Mouse (Mus musculus) embryonic stem cell, embryonic (primary cell): ENCODE data around the gene Actg2.

Experiments used
- CTCF ChIA-PET, 4 experiments: fragments of 300-600 bp in 2 of 4; fragments of 350-600 bp in 2 of 4; sonication (Branson Sonifier 250); formaldehyde crosslinking; loops; one replicate each; lab custom pipeline; 2022; ENCODE audit warnings: inconsistent platforms in 2 of 4; lab: Charles Lee
- POLR2A ChIA-PET, 4 experiments: fragments of 300-600 bp in 2 of 4; fragments of 350-600 bp in 2 of 4; sonication (Branson Sonifier 250); formaldehyde crosslinking; loops; one replicate each; lab custom pipeline; 2022; ENCODE audit warnings: antibody characterized with exemption in 4 of 4, inconsistent platforms in 1 of 4; lab: Charles Lee

Actg2 gene

GRCm38 (mm10) chr6:83496753-83497710 lies 39.0 kb downstream of the Actg2 start:
- POLR2A ChIA-PET = interaction anchor here in 2 of 4 experiments (0.6 to 2.3 kb wide), 11 partner anchors 10 to 180 kb away, joined by 3 to 6 read pairs (median 3); partner anchors contain the start of gene Dguok (in 2 of the 2)
- CTCF ChIA-PET = interaction anchor here in 2 of 4 experiments (0.5 to 1.4 kb wide), 3 partner anchors 20 to 334 kb away, joined by 3 to 6 read pairs (median 3); no protein-coding TSS in a partner anchor

- ChIA-PET POLR2A (interaction anchor here in 2 of 4 experiments (1.2 to 2.3 kb wide), 5 partner anchors 11 to 122 kb away, joined by 3 to 6 read pairs (median 4); partner anchors contain the start of gene Dguok (in 2 of the 2)), CTCF (interaction anchor here in 1 of 4 experiments (0.6 kb wide), 1 partner anchor 333 kb away, joined by 3 read pairs; no protein-coding TSS in a partner anchor)
These were observed 39.9 kb downstream of the Actg2 start for GRCm38 (mm10) chr6:83496009-83496752.

- POLR2A ChIA-PET = no interaction called here
- CTCF ChIA-PET = no interaction called here
These were observed 45.4 kb downstream of the Actg2 start for GRCm38 (mm10) chr6:83490622-83491021.

- ChIA-PET POLR2A (interaction anchor here in 2 of 4 experiments (0.9 to 2.4 kb wide), 2 partner anchors 12 to 19 kb away, joined by 3 to 5 read pairs; partner anchors contain the start of gene Dguok (in 1 of the 2)), CTCF (no interaction called here)
These were observed 47.9 kb downstream of the Actg2 start for GRCm38 (mm10) chr6:83488200-83488599.

- CTCF ChIA-PET = no interaction called here
- POLR2A ChIA-PET = interaction anchor here in 1 of 4 experiments (2.4 kb wide), 1 partner anchor 20 kb away, joined by 5 read pairs; the partner anchor contains the start of gene Dguok
These were observed 48.8 kb downstream of the Actg2 start for GRCm38 (mm10) chr6:83487298-83487697.

GRCm38 (mm10) chr6:83485854-83486253 lies 50.2 kb downstream of the Actg2 start:
- ChIA-PET POLR2A (no interaction called here), CTCF (no interaction called here)

- ChIA-PET POLR2A (no interaction called here), CTCF (no interaction called here)
These were observed 52.3 kb downstream of the Actg2 start for GRCm38 (mm10) chr6:83483776-83484175.

GRCm38 (mm10) chr6:83482418-83483085 lies 53.5 kb downstream of the Actg2 start:
- CTCF ChIA-PET = no interaction called here
- POLR2A ChIA-PET = interaction anchor here in 1 of 4 experiments (0.5 kb wide), 1 partner anchor 340 kb away, joined by 4 read pairs; no protein-coding TSS in a partner anchor

- POLR2A ChIA-PET = no interaction called here
- CTCF ChIA-PET = no interaction called here
These were observed 55.9 kb downstream of the Actg2 start for GRCm38 (mm10) chr6:83480019-83480655.

- ChIA-PET CTCF (interaction anchor here in 2 of 4 experiments (0.6 to 1.3 kb wide), 4 partner anchors 14 to 378 kb away, joined by 3 to 5 read pairs (median 4); partner anchors contain the start of genes Ccdc142 (in 1 of the 2) and Gm42688 (in 1 of the 2)), POLR2A (no interaction called here)
These were observed 56.9 kb downstream of the Actg2 start for GRCm38 (mm10) chr6:83479193-83479592.

GRCm38 (mm10) chr6:83478628-83479027 lies 57.4 kb downstream of the Actg2 start:
- ChIA-PET POLR2A (interaction anchor here in 1 of 4 experiments (1.6 kb wide), 1 partner anchor 18 kb away, joined by 4 read pairs; no protein-coding TSS in a partner anchor), CTCF (interaction anchor here in 3 of 4 experiments (0.6 to 1.5 kb wide), 5 partner anchors 15 to 377 kb away, joined by 3 to 5 read pairs (median 3); partner anchors contain the start of genes Ccdc142 (in 1 of the 3), Gm42688 (in 1 of the 3) and Tex261 (in 1 of the 3))

- POLR2A ChIA-PET = interaction anchor here in 2 of 4 experiments (0.6 to 1.6 kb wide), 2 partner anchors 19 to 126 kb away, joined by 3 to 4 read pairs; no protein-coding TSS in a partner anchor
- CTCF ChIA-PET = interaction anchor here in 2 of 4 experiments (0.6 to 1.5 kb wide), 5 partner anchors 71 to 711 kb away, joined by 3 to 4 read pairs (median 3); partner anchors contain the start of gene Tex261 (in 1 of the 2)
These were observed 57.8 kb downstream of the Actg2 start for GRCm38 (mm10) chr6:83478217-83478616.

- CTCF ChIA-PET = interaction anchor here in 1 of 4 experiments (1.6 kb wide), 1 partner anchor 198 kb away, joined by 3 read pairs; no protein-coding TSS in a partner anchor
- POLR2A ChIA-PET = no interaction called here
These were observed 60.6 kb downstream of the Actg2 start for GRCm38 (mm10) chr6:83475431-83475830.

GRCm38 (mm10) chr6:83473240-83473639 lies 62.8 kb downstream of the Actg2 start:
- POLR2A ChIA-PET = interaction anchor here in 1 of 4 experiments (0.6 to 0.7 kb wide), 2 partner anchors 67 to 127 kb away, joined by 3 to 6 read pairs; no protein-coding TSS in a partner anchor
- CTCF ChIA-PET = interaction anchor here in 1 of 4 experiments (0.6 kb wide), 1 partner anchor 110 kb away, joined by 3 read pairs; no protein-coding TSS in a partner anchor

- CTCF ChIA-PET = interaction anchor here in 1 of 4 experiments (0.7 kb wide), 1 partner anchor 428 kb away, joined by 3 read pairs; no protein-coding TSS in a partner anchor
- POLR2A ChIA-PET = interaction anchor here in 3 of 4 experiments (0.5 to 1.2 kb wide), 3 partner anchors 9 to 204 kb away, joined by 3 to 5 read pairs (median 3); no protein-coding TSS in a partner anchor
These were observed 64.3 kb downstream of the Actg2 start for GRCm38 (mm10) chr6:83471739-83472138.

GRCm38 (mm10) chr6:83464011-83464410 lies 72.1 kb downstream of the Actg2 start:
- ChIA-PET POLR2A (no interaction called here), CTCF (no interaction called here)
